Mouse (Mus musculus) fibroblast of lung, adult 2 months (primary cell): Measurements from ENCODE around the gene Polr2h.

ENCODE experiments used
- DNase-seq: peaks from one replicate; pipeline ENCODE4 v3.0.0-alpha.2; 2011; ENCODE audit warnings: low read depth

Polr2h gene

GRCm38 (mm10) chr16:20722736-20723135 is 5.3 kb downstream of the Polr2h start:
- DNase-seq: no peak

DNA sequence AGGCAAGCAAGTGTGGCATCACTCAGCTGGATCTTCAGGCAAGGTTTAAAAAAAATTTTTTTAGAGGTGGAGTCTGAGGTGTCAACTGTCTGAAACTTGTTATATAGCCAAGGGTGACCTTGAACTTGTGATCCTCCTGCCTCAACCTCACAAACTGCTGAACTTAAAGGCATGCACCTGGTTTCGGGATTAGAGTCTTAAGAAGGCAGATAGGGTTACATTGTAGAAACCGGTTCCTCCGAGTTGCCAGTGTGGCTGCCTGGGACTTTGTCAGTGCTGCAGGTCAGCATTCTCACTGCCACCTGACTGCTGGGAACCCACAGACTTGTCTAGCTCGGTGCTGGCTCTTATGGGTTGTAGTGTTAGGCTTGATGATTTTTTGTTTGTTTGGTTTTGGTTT is 5.8 kb downstream of the Polr2h start:
- DNase-seq: no peak

DNA sequence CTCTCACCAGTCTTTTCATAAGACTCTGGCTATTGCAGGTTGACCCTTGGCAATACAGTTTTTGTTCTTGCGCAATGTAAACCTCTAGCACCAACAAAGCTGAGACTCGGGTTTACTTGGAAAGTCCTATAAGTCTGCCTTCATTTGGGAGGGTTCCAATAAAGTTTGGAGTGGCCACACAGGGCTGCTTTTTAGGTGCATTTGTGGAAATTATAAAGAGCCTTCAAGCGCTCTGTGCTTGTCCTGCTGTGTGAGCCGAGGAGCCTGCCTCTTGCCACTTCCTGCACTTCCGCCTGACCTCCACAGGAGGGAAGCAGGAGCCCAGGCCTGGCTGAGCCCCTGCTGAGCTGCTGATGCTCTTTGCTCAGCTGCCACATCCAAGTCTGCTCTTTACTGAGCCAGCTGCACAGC is 6.9 kb downstream of the Polr2h start:
- DNase-seq: peak; percentile 46

DNA sequence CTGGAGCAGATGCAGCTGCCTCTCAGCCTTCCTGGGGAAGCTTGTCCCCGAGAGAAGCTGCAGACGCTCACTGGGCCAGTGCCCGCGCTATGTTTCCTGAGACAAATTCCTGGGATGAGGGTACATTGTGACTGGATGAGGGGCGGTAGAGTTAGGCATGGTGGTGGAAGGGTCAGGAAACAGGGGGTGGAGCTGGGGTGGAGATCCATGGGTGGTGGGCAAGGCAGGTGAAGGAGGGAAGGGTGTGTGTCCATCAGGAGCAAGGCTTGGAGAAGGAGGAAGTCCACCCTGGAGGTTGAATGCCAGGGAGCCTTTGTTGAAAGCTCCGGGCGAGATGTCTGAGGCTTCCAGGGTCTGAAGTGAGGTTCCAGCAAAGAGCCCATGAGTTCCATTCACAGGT is 7.9 kb downstream of the Polr2h start:
- DNase-seq: no peak

GRCm38 (mm10) chr16:20725750-20726149 is 8.3 kb downstream of the Polr2h start:
- no peak for DNase-seq

DNA sequence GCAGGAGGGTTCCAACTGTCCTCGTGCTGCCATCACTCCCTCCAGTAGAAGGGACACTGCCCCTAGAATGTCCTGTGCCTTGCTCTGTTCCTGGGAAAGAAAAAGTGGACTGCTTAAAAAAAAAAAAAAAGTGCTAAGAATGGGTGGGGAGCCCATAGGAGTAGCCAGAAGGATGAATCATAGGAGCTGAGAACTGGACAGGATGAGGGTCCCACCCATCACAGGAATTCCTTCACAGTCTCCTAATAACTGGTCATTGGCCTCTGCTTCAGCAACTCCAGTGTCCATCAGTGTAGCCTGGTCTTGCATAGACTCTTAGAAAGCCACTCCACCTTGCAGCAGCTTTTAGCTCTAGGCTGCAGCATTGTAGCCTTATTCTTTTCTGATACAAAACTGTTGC is 8.9 kb downstream of the Polr2h start:
- peak; percentile 56 for DNase-seq

DNA sequence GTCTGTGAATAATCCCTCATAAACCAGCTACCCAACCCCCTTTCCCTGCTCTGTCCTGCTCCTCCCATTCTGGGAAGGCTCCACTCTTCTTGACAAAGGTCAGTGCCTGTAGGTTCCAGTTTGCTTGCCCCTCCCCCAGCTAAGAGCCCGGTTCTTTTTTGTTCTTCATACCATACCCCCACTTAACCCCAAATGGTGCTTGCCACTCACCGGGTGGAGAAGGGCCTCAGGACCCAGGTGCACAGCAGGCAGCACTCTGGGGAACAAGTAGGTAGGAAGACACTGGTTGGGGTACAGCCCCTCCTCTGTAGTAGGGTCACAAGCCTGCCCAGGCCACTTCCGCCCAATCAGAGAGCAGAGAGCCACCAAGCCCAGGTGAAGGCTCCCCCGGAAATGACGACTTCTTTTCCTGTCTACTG is 12.8 kb downstream of the Polr2h start:
- no peak for DNase-seq

GRCm38 (mm10) chr16:20731688-20732087 is 14.2 kb downstream of the Polr2h start:
- no peak for DNase-seq

- no peak for DNase-seq
Observed at GRCm38 (mm10) chr16:20732251-20732924, 14.9 kb downstream of the Polr2h start.

DNA sequence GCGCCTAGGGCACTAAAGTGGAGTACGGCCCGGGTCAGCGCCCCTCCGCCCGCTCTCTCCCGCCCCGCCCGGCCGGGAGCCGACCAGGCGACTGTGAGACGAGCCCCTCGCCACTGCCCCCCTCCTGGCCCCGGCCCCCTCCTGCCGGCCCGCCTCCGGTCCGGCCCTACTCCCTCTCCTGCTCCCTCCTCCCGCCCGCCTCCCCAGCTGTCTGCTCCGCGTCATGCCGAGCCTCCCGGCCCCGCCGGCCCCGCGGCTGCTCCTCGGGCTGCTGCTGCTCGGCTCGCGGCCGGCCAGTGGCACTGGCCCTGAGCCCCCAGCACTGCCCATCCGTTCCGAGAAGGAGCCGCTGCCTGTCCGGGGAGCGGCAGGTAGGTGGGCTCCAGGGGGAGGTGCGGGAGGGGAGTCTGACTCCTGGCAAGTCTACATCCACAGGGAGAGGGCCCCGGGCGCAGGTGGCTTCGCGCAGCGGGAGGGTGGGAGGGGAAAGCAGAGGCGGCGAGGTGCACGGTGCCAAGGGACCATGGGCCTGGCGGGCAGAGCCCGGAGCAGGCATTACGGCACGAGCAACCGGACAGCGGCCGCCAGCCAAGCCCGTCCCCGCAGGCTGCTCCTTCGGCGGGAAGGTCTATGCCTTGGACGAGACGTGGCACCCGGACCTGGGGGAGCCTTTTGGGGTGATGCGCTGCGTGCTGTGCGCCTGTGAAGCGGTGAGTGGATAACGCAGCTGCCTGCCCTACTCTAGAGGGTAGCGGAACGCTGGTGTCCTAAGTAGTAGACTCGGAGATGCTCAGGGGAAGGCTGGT is 15.7 kb downstream of the Polr2h start, which contains the start of gene Chrd:
Gene Chrd (plus strand): TSS at position 203 of the 806 bp plus-strand sequence.
- no peak for DNase-seq

GRCm38 (mm10) chr16:20733731-20734730 is 16.6 kb downstream of the Polr2h start, which contains the start of gene Thpo:
Gene Thpo, minus strand, starts transcription at chr16:20734511.
- DNase-seq: no peak

DNA sequence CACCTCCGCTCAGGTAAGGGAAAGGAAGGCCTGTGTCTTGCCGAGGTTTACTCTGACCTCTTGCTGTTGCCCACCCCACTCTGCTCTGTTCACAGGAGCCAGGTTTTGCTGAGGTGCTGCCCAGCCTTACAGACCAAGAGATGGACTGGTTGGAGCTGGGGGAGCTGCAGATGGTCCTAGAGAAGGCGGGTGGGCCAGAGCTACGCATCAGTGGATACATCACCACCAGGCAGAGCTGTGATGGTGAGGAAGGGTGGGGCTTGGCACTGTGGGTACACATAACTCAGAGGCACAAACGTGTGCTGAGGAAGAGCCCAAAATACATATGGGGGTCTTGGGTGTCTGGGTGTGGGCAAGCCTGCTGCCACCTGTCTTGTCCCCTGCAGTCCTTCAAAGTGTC is 18.2 kb downstream of the Polr2h start:
- DNase-seq: no peak

DNA sequence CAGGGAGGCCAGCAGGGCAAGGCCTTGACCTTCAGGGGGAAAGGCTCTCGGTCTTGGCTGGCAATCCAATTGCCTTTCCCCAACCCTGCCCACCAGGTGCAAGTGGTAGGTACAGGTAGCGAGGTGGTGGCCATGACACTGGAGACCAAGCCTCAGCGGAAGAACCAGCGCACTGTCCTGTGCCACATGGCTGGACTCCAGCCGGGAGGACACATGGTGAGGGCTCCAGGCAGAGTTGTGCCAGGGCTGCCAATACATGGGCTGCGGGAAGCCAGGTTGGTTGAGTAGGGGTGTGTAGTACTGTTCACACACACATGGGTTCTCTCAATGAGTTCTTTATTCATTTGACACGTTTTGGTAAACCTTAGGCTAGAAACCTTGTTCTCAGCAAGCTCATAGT is 18.7 kb downstream of the Polr2h start:
- no peak for DNase-seq

DNA sequence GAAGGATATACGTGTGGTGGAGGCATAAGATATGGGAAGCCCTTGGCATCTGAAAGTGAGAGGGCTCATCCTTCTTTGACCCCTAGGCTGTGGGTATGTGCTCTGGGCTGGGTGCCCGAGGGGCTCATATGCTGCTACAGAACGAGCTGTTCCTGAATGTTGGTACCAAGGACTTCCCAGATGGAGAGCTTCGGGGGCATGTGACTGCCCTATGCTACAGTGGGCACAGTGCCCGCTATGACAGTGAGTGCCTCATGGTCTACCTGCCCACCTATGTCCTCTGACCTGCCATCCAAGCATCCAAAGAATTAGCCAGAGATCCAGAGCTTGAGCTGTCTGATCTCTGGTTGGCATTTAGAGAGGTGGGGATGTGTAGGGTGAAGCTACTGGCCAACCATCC is 19.4 kb downstream of the Polr2h start:
- no peak for DNase-seq

- DNase-seq: no peak
Observed at GRCm38 (mm10) chr16:20739845-20740244, 22.4 kb downstream of the Polr2h start.

- peak; percentile 60 for DNase-seq
Observed at GRCm38 (mm10) chr16:20746641-20747040, 29.2 kb downstream of the Polr2h start.

DNA sequence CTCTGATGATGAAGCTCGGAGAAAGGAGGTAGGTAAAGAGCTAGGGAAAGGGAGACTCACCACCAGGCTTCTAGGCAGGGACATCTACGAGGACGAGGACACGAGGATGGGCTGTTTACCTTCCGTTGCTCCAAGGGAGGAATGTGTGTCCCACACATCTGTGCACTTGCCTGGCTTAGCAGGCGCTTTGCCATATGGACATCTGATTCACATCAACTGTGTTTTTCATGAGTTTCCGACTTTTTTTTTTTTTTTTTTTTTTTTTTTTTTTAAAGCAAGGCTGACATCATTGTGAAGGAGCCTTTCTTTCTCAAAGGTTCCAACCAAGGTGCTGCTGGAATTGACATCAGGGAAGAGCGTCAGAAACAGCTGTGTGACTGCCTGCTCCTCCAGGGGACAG is 33.1 kb downstream of the Polr2h start:
- no peak for DNase-seq

DNA sequence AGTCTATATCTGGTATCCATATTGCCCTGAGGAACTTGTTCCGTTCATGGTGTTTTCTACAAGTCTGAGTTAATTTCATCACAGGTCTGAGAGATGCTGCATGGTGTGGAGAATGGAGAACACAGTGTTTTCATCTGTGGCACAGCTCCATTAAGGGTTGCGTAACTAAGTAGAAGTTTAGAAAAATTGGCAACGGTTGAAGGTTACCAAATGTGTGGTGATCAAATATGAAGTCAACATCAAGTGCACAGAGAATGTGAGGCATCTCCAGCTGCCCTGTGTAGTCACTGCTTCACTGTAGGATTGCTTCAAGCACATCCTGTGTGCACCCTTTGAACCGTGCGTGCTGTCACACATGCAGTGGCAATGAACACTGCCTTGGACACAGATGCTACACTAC is 38.6 kb downstream of the Polr2h start:
- DNase-seq: peak; percentile 76

DNA sequence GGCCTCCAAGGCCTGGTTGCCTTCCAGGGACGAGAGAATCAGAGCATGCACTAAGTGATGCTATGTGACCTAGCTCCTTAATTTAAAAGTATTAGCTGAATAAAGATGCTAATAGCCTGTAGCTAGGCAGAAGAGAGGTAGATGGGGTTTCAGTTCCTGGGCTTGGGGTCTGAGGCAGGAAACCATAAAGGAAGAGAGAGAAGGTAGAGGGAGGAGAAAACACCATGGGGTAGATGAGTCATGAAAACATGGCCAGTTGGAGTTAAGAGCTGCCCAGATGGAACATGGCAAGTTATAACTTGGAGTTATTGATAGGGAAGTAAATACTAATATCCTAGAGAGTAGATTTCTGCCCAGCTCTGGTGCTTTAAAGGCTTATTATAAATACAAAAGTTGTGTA is 39.9 kb downstream of the Polr2h start:
- no peak for DNase-seq

- no peak for DNase-seq
Observed at GRCm38 (mm10) chr16:20761681-20762080, 44.2 kb downstream of the Polr2h start.

GRCm38 (mm10) chr16:20765244-20765643 is 47.8 kb downstream of the Polr2h start:
- DNase-seq: no peak
